Mouse (Mus musculus) limb, embryonic 14.5 days (tissue): ENCODE measurements around the gene Zfp831. TPM values are rescaled to one million over a fixed set of nuclear protein-coding genes. Genes with fewer than 3 reads are reported as not detected.

Experiments used
- ATAC-seq: fragments of 200-750 bp; cut with Nextera tagmentation; 2 replicates; pipeline ENCODE4 v1.8.0; 2017; ENCODE audit warnings: low read depth, moderate number of reproducible peaks, moderate TSS enrichment; ENCODE audit not compliant: low FRiP score
- DNase-seq: peaks from one replicate; pipeline ENCODE4 v3.0.0-alpha.2; 2015; ENCODE audit warnings: low spot score
- H3K27ac ChIP-seq: fragments of 300-500 bp; sonication (generic); replicated peaks from 2 replicates; pipeline ENCODE4 v1.5.1; 2014; ENCODE audit warnings: low read depth, mild to moderate bottlenecking, low read length, moderate library complexity, mixed read lengths
- H3K27me3 ChIP-seq: fragments of 300-500 bp; sonication (generic); 2 replicates; pipeline ENCODE4 v1.6.1; 2014; ENCODE audit warnings: low read length, mixed read lengths; ENCODE audit not compliant: control insufficient read depth, insufficient read depth
- H3K36me3 ChIP-seq: fragments of 300-500 bp; sonication (generic); 2 replicates; pipeline ENCODE4 v1.6.1; 2014; ENCODE audit warnings: mild to moderate bottlenecking, low read length, moderate library complexity, mixed read lengths; ENCODE audit not compliant: control insufficient read depth, insufficient read depth
- H3K4me1 ChIP-seq: fragments of 300-500 bp; sonication (generic); 2 replicates; pipeline ENCODE4 v1.6.1; 2014; ENCODE audit warnings: antibody characterized with exemption, low read length, mixed read lengths; ENCODE audit not compliant: control insufficient read depth, insufficient read depth
- H3K4me2 ChIP-seq: fragments of 300-500 bp; sonication (generic); replicated peaks from 2 replicates; pipeline ENCODE4 v1.6.1; 2014; ENCODE audit warnings: low read depth, mild to moderate bottlenecking, low read length, moderate library complexity; ENCODE audit not compliant: severe bottlenecking
- H3K4me3 ChIP-seq: fragments of 300-500 bp; sonication (generic); replicated peaks from 2 replicates; pipeline ENCODE4 v1.5.1; 2014; ENCODE audit warnings: low read length
- H3K9ac ChIP-seq: fragments of 300-500 bp; sonication (generic); 2 replicates; pipeline ENCODE4 v1.6.1; 2014; ENCODE audit warnings: mild to moderate bottlenecking, low read depth, low read length, moderate library complexity; ENCODE audit not compliant: severe bottlenecking
- H3K9me3 ChIP-seq: fragments of 300-500 bp; sonication (generic); 2 replicates; pipeline ENCODE4 v1.6.1; 2016; ENCODE audit warnings: low read length; ENCODE audit not compliant: control insufficient read depth
- POLR2A ChIP-seq: fragments of 200-500 bp; IDR thresholded peaks from 2 replicates; pipeline ENCODE4 v1.8.0; 2012; ENCODE audit warnings: inconsistent platforms, mild to moderate bottlenecking, moderate library complexity, borderline replicate concordance; ENCODE audit not compliant: insufficient read depth, insufficient read length; ENCODE audit errors: extremely low read depth
- WGBS: fragments of 180-500 bp; shearing (Covaris S2); extraction: QIAGEN DNeasy Blood & Tissue Kit; methylation state at CpG from one replicate; pipeline ENCODE4 v1.1.7; 2014; 5-methylcytosine and 5-hydroxymethylcytosine counted together
- polyA plus RNA-seq, 2 experiments: library from polyadenylated mRNA; depleted of rRNA in 1 of 2; stranded (reverse) in 1 of 2; unstranded in 1 of 2; fragments of >200 nt; fragmentation: Nextera tagmentation in 1 of 2; extraction: Ambion mirVana in 1 of 2; gene quantifications; 2 replicates each; pipeline versions ENCODE4 v1.2.1 to v1.2.3; 2012 to 2014

Gene Zfp831
- polyA plus RNA-seq, 2 experiments: 0.03 to 0.04 TPM

DNA sequence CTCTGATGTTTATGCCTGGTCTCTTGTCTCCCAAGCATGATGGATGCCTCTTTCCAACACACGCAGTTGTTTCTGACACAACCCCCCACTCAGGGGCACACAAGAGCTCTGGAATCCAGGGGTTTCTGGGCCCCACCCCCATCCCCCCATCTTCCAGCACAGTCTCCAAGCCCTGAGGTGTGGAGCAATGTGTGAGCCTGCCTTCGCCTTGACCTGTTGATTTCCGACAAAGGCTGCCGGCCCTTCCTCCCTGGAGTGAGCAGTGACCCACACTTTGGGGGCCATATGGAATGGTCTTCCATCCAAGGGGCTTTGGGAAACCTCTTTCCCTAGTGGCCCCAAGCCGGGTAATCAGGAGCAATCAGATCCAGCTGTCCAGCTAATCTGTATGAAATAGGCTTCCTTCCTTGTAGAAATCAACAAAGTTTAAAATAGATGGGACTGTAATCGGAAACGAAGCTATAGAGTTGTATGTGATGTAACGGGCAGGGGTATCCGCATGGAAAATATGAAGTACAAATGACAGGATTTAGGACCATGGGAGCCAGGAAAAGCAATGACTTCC is 44.2 kb upstream of the Zfp831 start:
- no peak for TF ChIP-seq POLR2A
- no peak overlapping the region for H3K27ac ChIP-seq
- DNase-seq (no peak), ATAC-seq (no peak)
- no peak overlapping the region for H3K9ac ChIP-seq
- no peaks in the 10 kb centered on the region for H3K9me3 ChIP-seq
- no peak overlapping the region for H3K4me3 ChIP-seq
- 65% methylated on average over 9 of the region's 9 CpGs for WGBS
- no peak overlapping the region for H3K4me2 ChIP-seq
- no peaks in the 10 kb centered on the region for H3K36me3 ChIP-seq
- H3K27me3 ChIP-seq: no peaks in the 10 kb centered on the region
- peaks cover 7% of the 10 kb centered on the region for H3K4me1 ChIP-seq

DNA sequence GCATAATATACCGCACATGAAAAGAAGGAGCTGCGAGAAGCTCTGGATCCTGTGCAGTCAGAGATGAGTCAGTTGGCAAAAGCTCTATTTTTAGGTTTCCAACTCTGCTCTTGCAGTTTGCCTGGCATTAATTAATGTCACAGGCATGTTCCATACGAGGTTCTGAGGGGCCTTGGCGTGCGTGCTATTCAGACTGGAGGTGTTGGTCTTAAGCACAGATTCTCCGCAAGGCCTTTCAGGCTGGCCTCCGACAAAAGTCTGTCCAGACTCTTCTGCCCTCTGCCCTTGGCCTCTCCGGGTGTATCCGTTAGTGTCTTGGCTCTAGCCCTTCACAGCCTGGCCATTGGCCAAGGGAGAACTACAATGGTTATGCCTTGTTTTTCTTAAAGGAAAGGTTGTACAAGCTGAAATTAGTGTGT is 43.5 kb upstream of the Zfp831 start:
- H3K27ac ChIP-seq: no peak overlapping the region
- ATAC-seq: no peak
- DNase-seq: peak; percentile 15
- H3K27me3 ChIP-seq: no peaks in the 10 kb centered on the region
- H3K36me3 ChIP-seq: no peaks in the 10 kb centered on the region
- WGBS: 57% methylated on average over 9 of the region's 9 CpGs
- TF ChIP-seq POLR2A: no peak
- no peak overlapping the region for H3K9ac ChIP-seq
- H3K4me3 ChIP-seq: no peak overlapping the region
- H3K9me3 ChIP-seq: no peaks in the 10 kb centered on the region
- H3K4me2 ChIP-seq: no peak overlapping the region
- peaks cover 7% of the 10 kb centered on the region for H3K4me1 ChIP-seq

DNA sequence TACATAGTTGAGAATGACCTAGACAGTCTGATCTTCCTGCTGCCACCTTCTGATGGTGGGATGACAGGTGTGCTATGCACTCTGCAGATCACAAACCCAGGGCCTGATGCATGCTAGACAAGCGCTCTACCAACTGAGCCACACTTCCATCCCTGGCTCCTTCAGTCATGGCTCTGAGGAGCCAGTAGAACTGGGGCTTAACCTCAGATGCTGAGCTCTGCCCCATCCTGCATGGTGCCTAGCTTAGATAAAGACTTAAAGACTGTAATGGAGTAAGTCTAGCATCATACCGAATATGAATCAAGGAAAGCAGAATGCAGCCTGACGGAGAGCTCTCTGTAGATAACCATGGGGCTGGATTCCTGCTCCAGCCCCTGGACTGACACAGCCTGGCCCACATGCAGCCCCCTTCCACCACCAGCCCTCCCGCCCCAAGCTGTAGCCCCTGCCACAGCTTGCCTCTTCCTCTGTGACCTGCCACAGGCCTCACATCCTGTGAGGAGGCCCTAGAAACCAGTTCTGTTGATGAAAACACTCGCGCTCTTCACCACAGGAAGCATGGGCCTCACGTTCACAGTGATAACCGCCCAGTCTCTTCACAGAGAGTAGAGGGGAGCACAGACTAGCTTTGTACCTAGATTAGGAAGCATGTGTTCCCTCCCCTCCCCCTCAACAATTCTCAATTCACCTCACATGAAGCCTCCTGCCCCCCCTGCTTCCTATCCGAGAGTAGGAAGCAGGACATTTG is 41.2 kb upstream of the Zfp831 start:
- Histone ChIP-seq H3K36me3 (no peaks in the 10 kb centered on the region), H3K4me3 (no peak overlapping the region), H3K27ac (no peak overlapping the region), H3K4me2 (no peak overlapping the region), H3K9ac (no peak overlapping the region), H3K9me3 (no peaks in the 10 kb centered on the region), H3K4me1 (peaks cover 7% of the 10 kb centered on the region), H3K27me3 (no peaks in the 10 kb centered on the region)
- no peak for TF ChIP-seq POLR2A
- 65% methylated on average over 9 of the region's 9 CpGs for WGBS
- ATAC-seq (no peak), DNase-seq (peak; percentile 10)

DNA sequence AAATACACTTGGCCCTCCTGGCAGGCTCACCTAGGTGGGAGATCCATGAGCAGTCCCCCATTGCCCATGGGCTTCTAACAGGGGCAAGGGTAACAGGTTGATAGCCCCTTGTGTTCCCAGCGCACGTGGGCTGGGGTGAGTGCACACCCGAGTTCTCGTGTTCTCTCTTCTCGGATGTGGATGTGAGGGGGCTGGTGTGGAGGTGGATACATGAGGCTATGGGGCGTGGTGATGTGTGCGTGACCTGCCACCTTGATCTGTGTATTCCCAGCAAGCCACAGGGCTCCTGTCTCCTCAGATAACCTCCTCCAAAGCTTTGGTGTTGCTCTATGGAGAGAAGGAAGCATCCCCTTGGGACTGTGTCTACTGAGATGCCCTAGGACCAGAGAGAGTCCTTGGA is 40.0 kb upstream of the Zfp831 start:
- H3K27ac ChIP-seq: no peak overlapping the region
- no peaks in the 10 kb centered on the region for H3K27me3 ChIP-seq
- no peak overlapping the region for H3K4me2 ChIP-seq
- peaks cover 7% of the 10 kb centered on the region for H3K4me1 ChIP-seq
- no peak overlapping the region for H3K4me3 ChIP-seq
- H3K9me3 ChIP-seq: no peaks in the 10 kb centered on the region
- H3K36me3 ChIP-seq: no peaks in the 10 kb centered on the region
- TF ChIP-seq POLR2A: no peak
- no peak overlapping the region for H3K9ac ChIP-seq
- ATAC-seq: no peak
- 87% methylated on average over 7 of the region's 7 CpGs for WGBS
- no peak for DNase-seq

DNA sequence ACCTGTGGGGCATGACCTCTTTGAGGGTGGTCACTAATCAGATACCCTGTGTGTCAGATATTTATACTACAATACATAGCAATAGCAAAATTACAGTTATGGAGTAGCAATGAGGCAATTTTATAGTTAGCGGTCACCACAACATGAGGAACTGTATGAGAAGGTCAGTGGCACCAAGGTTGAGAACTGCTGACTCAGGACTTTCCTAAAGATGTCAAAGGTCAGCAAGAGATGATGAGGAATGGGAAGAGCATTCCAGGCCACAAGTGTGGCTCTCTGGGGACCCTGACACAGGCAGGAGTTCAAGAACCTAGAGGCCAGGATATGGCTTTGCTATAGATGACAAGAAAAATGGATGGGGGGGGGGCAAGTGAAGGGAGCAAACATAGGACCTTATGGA is 38.3 kb upstream of the Zfp831 start:
- Histone ChIP-seq H3K9ac (no peak overlapping the region), H3K36me3 (no peaks in the 10 kb centered on the region), H3K4me1 (peaks cover 1% of the 10 kb centered on the region), H3K9me3 (no peaks in the 10 kb centered on the region), H3K4me2 (no peak overlapping the region), H3K27ac (no peak overlapping the region), H3K4me3 (no peak overlapping the region), H3K27me3 (no peaks in the 10 kb centered on the region)
- ATAC-seq (no peak), DNase-seq (no peak)
- 94% methylated on average over 1 of the region's 1 CpGs for WGBS
- no peak for TF ChIP-seq POLR2A
